ENCODE assay signal across 7 mouse cellular contexts in genomic region chr14:74764191-74764918, GRCm38 (mm10). TPM values are rescaled to one million over a fixed set of nuclear protein-coding genes. Genes with fewer than 3 reads are reported as not detected.
A peak's percentile ranks its signal among the peaks of the same experiment; 100 is the strongest.
DNase-seq lines count a peak whose midpoint lies in the region; ATAC-seq and TF ChIP-seq lines count a peak whose summit lies in the region.

No protein-coding gene starts in this region.

- H3K36me3 ChIP-seq in MEL (ENCODE audit: control insufficient read depth in 1 of 2, insufficient read depth in 2 of 2, low read length in 2 of 2) = no peaks in the 10 kb centered on the region
- peaks cover 21% of the 10 kb centered on the region for H3K36me3 ChIP-seq in heart, postnatal 0 days (replicated peaks; ENCODE audit: control insufficient read depth, insufficient read depth, low read length)

- no peak overlapping the region for H3K4me2 ChIP-seq in heart, postnatal 0 days (ENCODE audit: low read depth, low read length)

- H3K9me3 ChIP-seq in MEL (replicated peaks; ENCODE audit: insufficient read depth, low read length) = no peaks in the 10 kb centered on the region
- H3K9me3 ChIP-seq in heart, postnatal 0 days (replicated peaks; ENCODE audit: control insufficient read depth, low read length) = no peaks in the 10 kb centered on the region

- peak; percentile 88 to 96 (median 89) for TF ChIP-seq CTCF in MEL (IDR thresholded peaks at IDR 0.05 in 2 of 3, conservative IDR thresholded peaks at IDR 0.05 in 1 of 3; ENCODE audit: control insufficient read depth in 1 of 3, insufficient read depth in 1 of 3, low read depth in 2 of 3, low read length in 3 of 3, poor library complexity in 1 of 3, severe bottlenecking in 1 of 3)
- TF ChIP-seq CTCF in bone marrow macrophage, adult 2 months (IDR thresholded peaks at IDR 0.05; ENCODE audit: low read depth, low read length) = peak; percentile 93
- TF ChIP-seq CTCF in heart, postnatal 0 days (IDR thresholded peaks at IDR 0.05; ENCODE audit: low read depth) = peak; percentile 96
- TF ChIP-seq CTCF in layer of hippocampus, adult 2 months (conservative IDR thresholded peaks at IDR 0.05) = peak; percentile 94

- H3K4me3 ChIP-seq in MEL (ENCODE audit: control insufficient read depth in 1 of 2, insufficient read depth in 1 of 2, low read depth in 2 of 2, low read length in 2 of 2) = no peak overlapping the region
- H3K4me3 ChIP-seq in bone marrow macrophage, adult 2 months (ENCODE audit: insufficient read depth, low read length) = no peak overlapping the region
- H3K4me3 ChIP-seq in heart, postnatal 0 days (ENCODE audit: low read depth, low read length) = no peak overlapping the region
- no peak overlapping the region for H3K4me3 ChIP-seq in layer of hippocampus, adult 2 months

- H3K79me2 ChIP-seq in MEL (ENCODE audit: control insufficient read depth, insufficient read depth, low read length, poor library complexity) = no peaks in the 10 kb centered on the region

- peak; percentile 73 for DNase-seq in MEL (ENCODE audit: low read depth, low spot score)
- peak; percentile 81 for DNase-seq in heart, postnatal 0 days (ENCODE audit: low spot score)
- DNase-seq in layer of hippocampus, adult 2 months (ENCODE audit: low spot score in 2 of 2) = peak in 1 of 2 experiments; percentile 73
- peak; percentile 85 for DNase-seq in lung, postnatal 36 days
- peak; percentile 81 for DNase-seq in right cerebral cortex, postnatal 4 days

- WGBS in heart, postnatal 0 days = 54% methylated on average over 10 of the region's 10 CpGs

- no peaks in the 10 kb centered on the region for H3K27me3 ChIP-seq in MEL (ENCODE audit: control insufficient read depth in 1 of 2, insufficient read depth in 2 of 2, low read length in 2 of 2)
- H3K27me3 ChIP-seq in heart, postnatal 0 days (ENCODE audit: control insufficient read depth, insufficient read depth, low read length) = no peaks in the 10 kb centered on the region

- no peaks in the 10 kb centered on the region for H3K4me1 ChIP-seq in MEL (ENCODE audit: control insufficient read depth in 1 of 2, insufficient read depth in 2 of 2, low read length in 2 of 2)
- H3K4me1 ChIP-seq in bone marrow macrophage, adult 2 months (ENCODE audit: control insufficient read depth, insufficient read depth, low read length) = no peaks in the 10 kb centered on the region
- peaks cover 5% of the 10 kb centered on the region; the same call in 1 of the 2 replicates for H3K4me1 ChIP-seq in heart, postnatal 0 days (ENCODE audit: control insufficient read depth, insufficient read depth)

- peak; percentile 67 for TF ChIP-seq RAD21 in MEL (IDR thresholded peaks at IDR 0.05; ENCODE audit: low read depth, low read length)

- no peak overlapping the region for H3K27ac ChIP-seq in MEL (ENCODE audit: control insufficient read depth, low read depth, low read length)
- no peak overlapping the region for H3K27ac ChIP-seq in bone marrow macrophage, adult 2 months (ENCODE audit: insufficient read depth, low read depth, low read length)
- H3K27ac ChIP-seq in heart, postnatal 0 days (ENCODE audit: low read depth) = peak overlapping the region; percentile 65
- H3K27ac ChIP-seq in layer of hippocampus, adult 2 months = no peak overlapping the region

- H3K9ac ChIP-seq in MEL (ENCODE audit: control insufficient read depth, low read depth, low read length, poor library complexity, severe bottlenecking) = no peak overlapping the region
- H3K9ac ChIP-seq in heart, postnatal 0 days (replicated peaks; ENCODE audit: low read depth, low read length) = no peak overlapping the region

- peak; percentile 70 for ATAC-seq in erythroid progenitor cell, adult 5-6 weeks (replicated peaks; ENCODE audit: low FRiP score, poor library complexity, severe bottlenecking)
- ATAC-seq in heart, postnatal 0 days (ENCODE audit: insufficient read depth, low read depth) = peak; percentile 91

- TF ChIP-seq POLR2A in MEL (IDR thresholded peaks at IDR 0.05; ENCODE audit: control insufficient read depth in 1 of 2, insufficient read depth in 1 of 2, low read depth in 1 of 2, low read length in 2 of 2, poor library complexity in 1 of 2) = no peak
- TF ChIP-seq POLR2A in bone marrow macrophage, adult 2 months (IDR thresholded peaks at IDR 0.05; ENCODE audit: borderline replicate concordance, low read depth, low read length) = no peak

- no peak for TF ChIP-seq EP300 in MEL (IDR thresholded peaks at IDR 0.05; ENCODE audit: low read depth in 1 of 2, low read length in 2 of 2)
- no peak for TF ChIP-seq EP300 in heart, postnatal 0 days (IDR thresholded peaks at IDR 0.05; ENCODE audit: low read depth)

TF ChIP-seq in MEL, 35 proteins besides CTCF, POLR2A, EP300 and RAD21:
- TF ChIP-seq USF2 (IDR thresholded peaks at IDR 0.05; ENCODE audit: borderline replicate concordance in 1 of 2, insufficient read depth in 1 of 2, low read depth in 1 of 2, low read length in 2 of 2) (no peak), GABPA (IDR thresholded peaks at IDR 0.05; ENCODE audit: low read depth, low read length) (no peak), RCOR1 (IDR thresholded peaks at IDR 0.05; ENCODE audit: low read depth, low read length) (no peak), ELF1 (IDR thresholded peaks at IDR 0.05; ENCODE audit: low read depth, low read length) (no peak), POLR2AphosphoS2 (IDR thresholded peaks at IDR 0.05; ENCODE audit: low read length) (no peak), ZC3H11A (IDR thresholded peaks at IDR 0.05; ENCODE audit: low read depth, low read length) (peak; percentile 81), JUND (IDR thresholded peaks at IDR 0.05; ENCODE audit: low read depth, low read length) (no peak), SMC3 (IDR thresholded peaks at IDR 0.05; ENCODE audit: low read depth, low read length) (peak; percentile 99), CHD1 (IDR thresholded peaks at IDR 0.05; ENCODE audit: low read depth, low read length) (no peak), MYB (IDR thresholded peaks at IDR 0.05; ENCODE audit: low read depth, low read length) (no peak), NELFE (IDR thresholded peaks at IDR 0.05; ENCODE audit: low read depth, low read length) (no peak), ZKSCAN1 (IDR thresholded peaks at IDR 0.05; ENCODE audit: low read depth, low read length) (no peak)

RNA-seq across cellular contexts. Expression of gene Esd, which starts 32.3 kb away (rescaled TPM):
- total RNA-seq in MEL (2012; rRNA removed) = 150 and 159 TPM in 2 replicates
- 100 to 1,000 TPM in 1 of 2 experiments, not detected in 1; 230 TPM for polyA plus RNA-seq in MEL (2012; ENCODE audit: insufficient read depth in 1 of 2, insufficient read length in 2 of 2, low read depth in 1 of 2, low replicate concordance in 2 of 2, missing spikeins in 1 of 2)
- polyA plus RNA-seq in bone marrow macrophage, adult 2 months (2012; ENCODE audit: insufficient read depth, insufficient read length, missing spikeins) = 370 TPM in 2 replicates
- 59.1 and 82.2 TPM in 2 replicates for total RNA-seq in erythroid progenitor cell, adult 5-6 weeks (2015; ENCODE audit: low replicate concordance)
- total RNA-seq in erythroid progenitor cell, adult 5-6 weeks (2017; ENCODE audit: low replicate concordance) = 62.2 and 67.1 TPM in 2 replicates
- 243 and 352 TPM in 2 replicates for total RNA-seq in heart, postnatal 0 days (2014; rRNA removed; ENCODE audit: low replicate concordance)
- polyA plus RNA-seq in heart, postnatal 0 days (2015; fragmentation: Nextera tagmentation; extraction: Ambion mirVana) = 287 and 300 TPM in 2 replicates
- total RNA-seq in layer of hippocampus, adult 2 months (2021) = 10 to 100 TPM; 83.2 to 90.8 TPM
